Mouse (Mus musculus) neural tube, embryonic 14.5 days (tissue): ENCODE results near the gene Lfng. TPM values are rescaled to one million over a fixed set of nuclear protein-coding genes. Genes with fewer than 3 reads are reported as not detected.
A peak's percentile ranks its signal among the peaks of the same experiment; 100 is the strongest.

ENCODE experiments used
- ATAC-seq: fragments of 200-750 bp; cut with Nextera tagmentation; 2 replicates; pipeline ENCODE4 v1.8.0; 2017; ENCODE audit warnings: low read depth, mild to moderate bottlenecking, moderate TSS enrichment, moderate library complexity
- H3K27ac ChIP-seq: fragments of 300-500 bp; sonication (generic); 2 replicates; pipeline ENCODE4 v1.5.1; 2014; ENCODE audit warnings: low read depth, mild to moderate bottlenecking, control low read depth, low read length, moderate library complexity, mixed read lengths
- H3K27me3 ChIP-seq: fragments of 300-500 bp; sonication (generic); 2 replicates; pipeline ENCODE4 v1.6.1; 2014; ENCODE audit warnings: low read length; ENCODE audit not compliant: control insufficient read depth, insufficient read depth
- H3K36me3 ChIP-seq: fragments of 300-500 bp; sonication (generic); 2 replicates; pipeline ENCODE4 v1.6.1; 2014; ENCODE audit warnings: low read length, mixed read lengths; ENCODE audit not compliant: control insufficient read depth, insufficient read depth
- H3K4me1 ChIP-seq: fragments of 300-500 bp; sonication (generic); 2 replicates; pipeline ENCODE4 v1.6.1; 2014; ENCODE audit warnings: low read length; ENCODE audit not compliant: control insufficient read depth, insufficient read depth
- H3K4me2 ChIP-seq: fragments of 300-500 bp; sonication (generic); 2 replicates; pipeline ENCODE4 v1.6.1; 2014; ENCODE audit warnings: mild to moderate bottlenecking, low read depth, low read length, control low read depth
- H3K4me3 ChIP-seq: fragments of 300-500 bp; sonication (generic); 2 replicates; pipeline ENCODE4 v1.5.1; 2014; ENCODE audit warnings: low read depth, low read length, control low read depth, mixed read lengths
- H3K9ac ChIP-seq: fragments of 300-500 bp; sonication (generic); replicated peaks from 2 replicates; pipeline ENCODE4 v1.6.1; 2014; ENCODE audit warnings: low read depth, mild to moderate bottlenecking, control low read depth, low read length, mixed read lengths
- H3K9me3 ChIP-seq: fragments of 300-500 bp; sonication (generic); 2 replicates; pipeline ENCODE4 v1.6.1; 2016; ENCODE audit warnings: low read length; ENCODE audit not compliant: control insufficient read depth
- WGBS: fragments of 180-500 bp; shearing (Covaris S2); extraction: QIAGEN DNeasy Blood & Tissue Kit; methylation state at CpG from one replicate; pipeline ENCODE4 v1.1.7; 2014; 5-methylcytosine and 5-hydroxymethylcytosine counted together
- polyA plus RNA-seq: library from polyadenylated mRNA; unstranded; fragments of >200 nt; fragmentation: Nextera tagmentation; extraction: Ambion mirVana; gene quantifications from 2 replicates; pipeline ENCODE4 v1.2.1, GENCODE M21; 2014

The Lfng gene
- polyA plus RNA-seq, 1 experiment from 2014 or later, result 18.2 TPM

GRCm38 (mm10) chr5:140647031-140647760 lies 40.1 kb downstream of the Lfng start:
- Histone ChIP-seq H3K4me2 (peak overlapping the region; percentile 88), H3K36me3 (no peaks in the 10 kb centered on the region), H3K9me3 (no peaks in the 10 kb centered on the region), H3K4me1 (peaks cover 45% of the 10 kb centered on the region), H3K27ac (peak overlapping the region; percentile 94), H3K4me3 (peak overlapping the region; percentile 96), H3K9ac (peak overlapping the region; percentile 100), H3K27me3 (no peaks in the 10 kb centered on the region)
- WGBS, result 21% methylated on average over 13 of the region's 13 CpGs
- ATAC-seq, result no peak

- Histone ChIP-seq H3K27me3 (no peaks in the 10 kb centered on the region), H3K4me3 (peak overlapping the region; percentile 96), H3K27ac (peak overlapping the region; percentile 94), H3K9me3 (no peaks in the 10 kb centered on the region), H3K4me2 (peak overlapping the region; percentile 88), H3K4me1 (peaks cover 39% of the 10 kb centered on the region), H3K36me3 (no peaks in the 10 kb centered on the region), H3K9ac (peak overlapping the region; percentile 100)
- ATAC-seq, result peak; percentile 30
- 2% methylated on average over 13 of the region's 13 CpGs for WGBS
Measured at GRCm38 (mm10) chr5:140647821-140648518, 40.9 kb downstream of the Lfng start.

GRCm38 (mm10) chr5:140648519-140649100 lies 41.5 kb downstream of the Lfng start, which contains the start of gene Ttyh3:
TSS of gene Ttyh3 (minus strand) at chr5:140649031.
- WGBS, result 1% methylated on average over 41 of the region's 62 CpGs
- H3K27me3 ChIP-seq, result no peaks in the 10 kb centered on the region
- H3K4me2 ChIP-seq, result peak within 1 kb of the TSS; percentile 88
- H3K27ac ChIP-seq, result peak within 1 kb of the TSS; percentile 94
- no peak for ATAC-seq
- peak within 1 kb of the TSS; percentile 96 for H3K4me3 ChIP-seq
- H3K9ac ChIP-seq, result peak within 1 kb of the TSS; percentile 100
- H3K36me3 ChIP-seq, result no peaks in the 10 kb centered on the region
- peaks cover 37% of the 10 kb centered on the region for H3K4me1 ChIP-seq
- H3K9me3 ChIP-seq, result no peaks in the 10 kb centered on the region

GRCm38 (mm10) chr5:140649101-140649667 lies 42.1 kb downstream of the Lfng start:
- WGBS, result 4% methylated on average over 21 of the region's 26 CpGs
- H3K4me1 ChIP-seq, result peaks cover 37% of the 10 kb centered on the region

GRCm38 (mm10) chr5:140649881-140650414 lies 42.8 kb downstream of the Lfng start:
- Histone ChIP-seq H3K4me3 (no peak overlapping the region), H3K27ac (peak overlapping the region; percentile 92), H3K27me3 (no peaks in the 10 kb centered on the region), H3K4me1 (peaks cover 32% of the 10 kb centered on the region), H3K36me3 (no peaks in the 10 kb centered on the region), H3K4me2 (peak overlapping the region; percentile 72), H3K9ac (peak overlapping the region; percentile 100), H3K9me3 (no peaks in the 10 kb centered on the region)
- WGBS, result 75% methylated on average over 7 of the region's 7 CpGs
- no peak for ATAC-seq

More at GRCm38 (mm10) chr5:140649101-140649667, 42.1 kb downstream of the Lfng start:
- Histone ChIP-seq H3K36me3 (no peaks in the 10 kb centered on the region), H3K4me2 (peak overlapping the region; percentile 72), H3K9ac (peak overlapping the region; percentile 100), H3K9me3 (no peaks in the 10 kb centered on the region), H3K27me3 (no peaks in the 10 kb centered on the region), H3K4me3 (peak overlapping the region; percentile 96), H3K27ac (peak overlapping the region; percentile 94)
- ATAC-seq, result peak; percentile 92

GRCm38 (mm10) chr5:140651231-140651630 lies 44.1 kb downstream of the Lfng start:
- Histone ChIP-seq H3K4me3 (no peak overlapping the region), H3K4me1 (peaks cover 19% of the 10 kb centered on the region), H3K9ac (no peak overlapping the region)

GRCm38 (mm10) chr5:140652587-140652986 lies 45.5 kb downstream of the Lfng start:
- no peak for ATAC-seq
- no peak overlapping the region for H3K27ac ChIP-seq
- H3K27me3 ChIP-seq, result no peaks in the 10 kb centered on the region
- no peaks in the 10 kb centered on the region for H3K36me3 ChIP-seq
- peaks cover 7% of the 10 kb centered on the region for H3K4me1 ChIP-seq
- 76% methylated on average over 7 of the region's 7 CpGs for WGBS
- H3K4me2 ChIP-seq, result no peak overlapping the region
- no peaks in the 10 kb centered on the region for H3K9me3 ChIP-seq
- no peak overlapping the region for H3K9ac ChIP-seq
- no peak overlapping the region for H3K4me3 ChIP-seq

More at GRCm38 (mm10) chr5:140651231-140651630, 44.1 kb downstream of the Lfng start:
- no peaks in the 10 kb centered on the region for H3K9me3 ChIP-seq
- H3K27ac ChIP-seq, result no peak overlapping the region
- no peak overlapping the region for H3K4me2 ChIP-seq
- no peaks in the 10 kb centered on the region for H3K36me3 ChIP-seq
- no peak for ATAC-seq
- no peaks in the 10 kb centered on the region for H3K27me3 ChIP-seq
- WGBS, result 79% methylated on average over 11 of the region's 11 CpGs

- Histone ChIP-seq H3K4me1 (peaks cover 6% of the 10 kb centered on the region), H3K27me3 (no peaks in the 10 kb centered on the region), H3K4me2 (no peak overlapping the region), H3K27ac (no peak overlapping the region), H3K9me3 (no peaks in the 10 kb centered on the region), H3K9ac (no peak overlapping the region), H3K4me3 (no peak overlapping the region), H3K36me3 (no peaks in the 10 kb centered on the region)
- ATAC-seq, result no peak
- WGBS, result 68% methylated on average over 15 of the region's 15 CpGs
Measured at GRCm38 (mm10) chr5:140654096-140654845, 47.2 kb downstream of the Lfng start.
